Mouse (Mus musculus) stomach, embryonic 16.5 days (tissue): Measurements from ENCODE around the gene Stat5a. TPM values are rescaled to one million over a fixed set of nuclear protein-coding genes. Genes with fewer than 3 reads are reported as not detected.

Experiments used
- ATAC-seq: fragments of 200-750 bp; cut with Nextera tagmentation; 2 replicates; pipeline ENCODE4 v1.8.0; 2017; ENCODE audit warnings: moderate number of reproducible peaks, moderate TSS enrichment; ENCODE audit not compliant: insufficient read depth, low FRiP score
- H3K27ac ChIP-seq: fragments of 300-500 bp; sonication (generic); 2 replicates; pipeline ENCODE4 v1.5.1; 2014; ENCODE audit warnings: low read length
- H3K27me3 ChIP-seq: fragments of 300-500 bp; sonication (generic); 2 replicates; pipeline ENCODE4 v1.6.1; 2014; ENCODE audit warnings: low read length, control low read depth, mixed read lengths; ENCODE audit not compliant: control insufficient read depth, insufficient read depth
- H3K36me3 ChIP-seq: fragments of 300-500 bp; sonication (generic); 2 replicates; pipeline ENCODE4 v1.6.1; 2014; ENCODE audit warnings: low read length; ENCODE audit not compliant: control insufficient read depth, insufficient read depth
- H3K4me1 ChIP-seq: fragments of 300-500 bp; sonication (generic); 2 replicates; pipeline ENCODE4 v1.6.1; 2014; ENCODE audit warnings: low read length, control low read depth, mixed read lengths; ENCODE audit not compliant: control insufficient read depth, insufficient read depth
- H3K4me2 ChIP-seq: fragments of 300-500 bp; sonication (generic); 2 replicates; pipeline ENCODE4 v1.6.1; 2014; ENCODE audit warnings: low read depth, low read length, mixed read lengths
- H3K4me3 ChIP-seq: fragments of 300-500 bp; sonication (generic); replicated peaks from 2 replicates; pipeline ENCODE4 v1.5.1; 2014; ENCODE audit warnings: mild to moderate bottlenecking, low read length
- H3K9ac ChIP-seq: fragments of 300-500 bp; sonication (generic); 2 replicates; pipeline ENCODE4 v1.6.1; 2014; ENCODE audit warnings: low read length
- H3K9me3 ChIP-seq: fragments of 300-500 bp; sonication (generic); replicated peaks from 2 replicates; pipeline ENCODE4 v1.6.1; 2016; ENCODE audit warnings: low read length, control low read depth; ENCODE audit not compliant: control insufficient read depth
- WGBS: fragments of 180-500 bp; shearing (Covaris S2); extraction: QIAGEN DNeasy Blood & Tissue Kit; methylation state at CpG from one replicate; pipeline ENCODE4 v1.1.7; 2014; 5-methylcytosine and 5-hydroxymethylcytosine counted together
- polyA plus RNA-seq: library from polyadenylated mRNA; unstranded; fragments of >200 nt; fragmentation: Nextera tagmentation; extraction: Ambion mirVana; gene quantifications from 2 replicates; pipeline ENCODE4 v1.2.1, GENCODE M21; 2015

Stat5a gene
- polyA plus RNA-seq, 1 experiment from 2014 or later: 12.0 TPM

DNA sequence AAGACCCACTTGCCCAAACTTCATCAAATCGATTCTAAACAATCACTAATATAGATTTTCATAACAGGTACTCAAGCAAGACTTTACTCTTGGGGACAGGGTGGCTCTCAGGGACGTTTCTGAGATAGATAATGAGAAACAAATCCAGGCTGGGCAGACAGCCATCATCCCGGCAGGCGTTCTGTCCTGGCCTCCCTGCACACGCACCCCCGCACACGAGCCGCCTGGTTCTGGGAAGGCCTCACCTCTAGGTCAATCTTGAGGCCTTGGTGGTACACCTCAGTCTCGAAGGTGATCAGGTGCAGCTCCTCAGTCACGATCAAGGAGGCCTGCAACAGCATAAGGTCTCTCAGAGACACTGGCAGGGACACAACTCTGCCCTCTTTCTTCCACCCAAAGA is 36.9 kb downstream of the Stat5a start:
- WGBS: 83% methylated on average over 10 of the region's 10 CpGs
- Histone ChIP-seq H3K4me3 (no peak overlapping the region), H3K36me3 (peaks cover 5% of the 10 kb centered on the region; the same call in 1 of the 2 replicates), H3K4me1 (no peaks in the 10 kb centered on the region), H3K9me3 (no peaks in the 10 kb centered on the region), H3K27ac (no peak overlapping the region), H3K9ac (no peak overlapping the region), H3K4me2 (no peak overlapping the region), H3K27me3 (no peaks in the 10 kb centered on the region)
- ATAC-seq: no peak

DNA sequence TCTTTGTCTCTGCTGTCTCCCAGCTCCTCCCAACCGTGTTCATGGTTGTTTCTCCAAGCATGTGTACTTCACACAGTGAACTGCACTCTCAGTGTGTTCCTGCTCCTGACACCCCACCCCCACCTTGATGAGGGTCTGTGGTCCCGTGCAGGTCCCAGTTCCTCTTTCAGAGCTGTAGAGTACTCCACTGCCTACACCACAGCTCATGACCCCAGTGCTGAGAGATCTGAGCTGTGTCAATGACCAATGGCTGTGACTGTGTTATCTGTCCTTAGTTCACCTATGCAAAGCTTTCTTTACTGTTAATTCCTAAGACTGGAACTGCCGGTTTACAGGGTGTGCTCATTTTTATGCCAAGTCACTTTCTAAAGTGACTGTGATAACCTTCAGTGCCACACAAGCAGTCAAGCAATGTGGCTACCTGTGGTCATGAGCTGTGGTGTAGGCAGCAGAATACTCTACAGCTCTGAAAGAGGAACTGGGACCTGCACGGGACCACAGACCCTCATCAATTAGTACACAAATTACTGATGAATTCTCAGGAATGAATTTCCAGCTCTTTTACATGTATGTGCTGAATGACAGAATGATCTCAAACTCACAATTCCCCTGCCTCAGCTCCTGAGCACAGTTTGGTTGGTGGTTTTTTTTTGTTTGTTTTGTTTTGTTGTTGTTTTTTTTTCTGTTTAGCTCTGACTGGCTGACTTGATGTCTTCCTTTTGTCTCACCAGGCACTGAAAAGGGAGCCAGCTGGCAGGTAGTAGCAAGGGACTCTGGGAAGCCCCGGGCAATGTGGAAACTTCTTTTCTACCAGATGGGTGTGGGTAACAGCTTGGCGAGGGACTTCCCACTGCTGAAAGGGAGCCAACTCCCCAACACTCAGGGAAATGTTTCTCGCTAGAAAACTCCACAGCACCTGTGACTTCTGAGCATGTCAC is 38.4 kb downstream of the Stat5a start:
- no peak overlapping the region for H3K4me3 ChIP-seq
- peaks cover 15% of the 10 kb centered on the region for H3K36me3 ChIP-seq
- no peaks in the 10 kb centered on the region for H3K9me3 ChIP-seq
- no peaks in the 10 kb centered on the region for H3K27me3 ChIP-seq
- 73% methylated on average over 7 of the region's 7 CpGs for WGBS
- no peak overlapping the region for H3K27ac ChIP-seq
- no peak for ATAC-seq
- H3K9ac ChIP-seq: no peak overlapping the region
- H3K4me1 ChIP-seq: no peaks in the 10 kb centered on the region
- no peak overlapping the region for H3K4me2 ChIP-seq

DNA sequence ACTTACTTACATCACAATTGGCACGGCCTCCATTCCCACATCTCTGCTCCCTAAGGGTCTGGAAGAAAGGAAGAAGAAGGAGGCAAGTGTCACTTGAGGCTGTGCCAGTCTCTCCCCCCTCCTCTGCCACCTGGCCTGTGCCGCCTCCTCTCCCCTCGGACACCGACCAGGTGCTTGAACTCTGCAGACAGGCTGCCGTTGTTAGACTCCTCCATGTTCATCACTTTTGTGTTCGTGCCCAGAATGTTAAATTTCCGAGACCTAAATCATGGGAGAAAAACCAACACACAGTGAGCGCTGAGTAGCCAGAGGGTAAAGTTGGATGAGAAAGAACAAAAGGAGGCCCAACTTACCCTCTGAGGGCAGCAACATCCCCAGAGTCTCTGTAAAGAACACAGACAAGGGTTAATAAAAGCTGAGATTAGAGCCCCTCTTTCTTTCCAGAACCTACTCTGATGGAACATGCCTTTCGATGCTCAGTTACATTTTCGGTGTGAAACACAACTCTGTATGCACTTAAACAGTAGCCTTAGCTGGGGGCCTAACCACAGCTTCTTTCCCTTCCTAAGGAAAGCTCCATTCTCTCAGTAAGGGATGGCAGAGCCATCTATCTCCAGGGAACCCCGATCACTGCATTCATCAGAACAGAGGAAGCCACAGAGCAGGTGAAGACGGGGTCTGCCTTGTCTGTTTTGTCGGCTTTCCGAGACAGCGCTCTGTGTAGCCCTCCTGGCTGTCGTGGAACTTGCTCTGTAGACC is 39.5 kb downstream of the Stat5a start:
- Histone ChIP-seq H3K27ac (no peak overlapping the region), H3K4me1 (no peaks in the 10 kb centered on the region), H3K27me3 (no peaks in the 10 kb centered on the region), H3K9ac (no peak overlapping the region), H3K4me3 (no peak overlapping the region), H3K4me2 (no peak overlapping the region), H3K9me3 (no peaks in the 10 kb centered on the region), H3K36me3 (peaks cover 19% of the 10 kb centered on the region)
- WGBS: 82% methylated on average over 16 of the region's 16 CpGs
- ATAC-seq: no peak

DNA sequence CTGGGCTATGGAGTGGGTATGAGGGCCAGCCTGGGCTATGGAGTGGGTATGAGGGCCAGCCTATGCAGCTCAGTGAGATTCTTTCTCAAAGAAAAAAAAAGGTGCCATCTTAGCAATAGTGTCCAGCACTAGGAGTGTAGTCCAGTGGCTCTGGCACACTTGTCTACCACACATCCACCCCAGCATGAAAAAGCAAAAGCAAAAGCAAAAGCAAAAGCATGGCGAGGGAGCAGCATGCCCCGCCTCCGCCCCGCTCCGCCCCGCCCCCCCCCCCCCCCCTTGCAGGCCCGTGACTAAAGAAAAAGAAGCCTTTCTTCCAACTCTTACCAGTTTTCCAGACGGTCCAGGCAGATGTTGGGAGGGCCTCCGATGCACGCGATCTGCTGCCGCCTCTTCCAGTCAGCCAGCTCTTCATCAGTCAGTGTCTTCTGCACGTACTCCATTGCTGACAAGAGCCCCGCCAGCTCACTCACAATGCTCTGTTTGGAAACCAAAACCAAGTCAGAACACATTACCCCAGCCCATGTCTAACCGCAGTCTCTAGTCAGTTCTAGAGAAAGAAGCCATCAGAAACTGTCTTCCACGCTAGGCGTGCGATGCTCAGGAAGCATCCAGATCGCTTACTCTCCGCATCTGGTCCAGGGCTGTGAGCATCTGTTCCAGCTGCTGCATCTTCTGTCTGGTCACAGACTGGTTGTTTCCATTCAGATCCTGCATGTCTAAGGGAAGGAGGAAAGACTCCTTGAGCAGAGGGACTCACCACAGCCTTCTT is 45.6 kb downstream of the Stat5a start:
- no peak for ATAC-seq
- peaks cover 25% of the 10 kb centered on the region for H3K36me3 ChIP-seq
- no peak overlapping the region for H3K4me2 ChIP-seq
- no peak overlapping the region for H3K27ac ChIP-seq
- WGBS: 71% methylated on average over 18 of the region's 20 CpGs
- no peak overlapping the region for H3K9ac ChIP-seq
- H3K4me1 ChIP-seq: no peaks in the 10 kb centered on the region
- no peak overlapping the region for H3K4me3 ChIP-seq
- no peaks in the 10 kb centered on the region for H3K27me3 ChIP-seq
- H3K9me3 ChIP-seq: no peaks in the 10 kb centered on the region

DNA sequence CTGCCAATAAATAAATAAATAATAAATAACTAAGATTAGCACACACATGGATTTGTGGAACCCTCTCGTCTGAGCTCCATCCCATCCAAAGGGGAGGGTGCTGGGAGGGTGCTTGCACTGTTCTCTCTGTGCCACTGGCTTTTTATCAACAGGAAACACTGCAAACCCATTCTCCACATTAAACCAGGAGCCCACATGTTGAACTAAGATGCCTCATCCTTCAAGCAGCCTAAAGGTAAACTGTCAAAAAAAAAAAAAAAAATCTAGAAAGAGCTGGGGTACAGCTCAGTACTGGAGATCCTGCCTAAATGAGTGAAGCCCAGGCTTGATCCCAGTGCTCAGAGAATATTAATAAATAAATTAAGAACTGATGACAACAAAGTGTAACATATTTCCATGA is 46.8 kb downstream of the Stat5a start:
- WGBS: 78% methylated on average over 1 of the region's 1 CpGs
- peaks cover 28% of the 10 kb centered on the region for H3K36me3 ChIP-seq
- no peak overlapping the region for H3K27ac ChIP-seq

DNA sequence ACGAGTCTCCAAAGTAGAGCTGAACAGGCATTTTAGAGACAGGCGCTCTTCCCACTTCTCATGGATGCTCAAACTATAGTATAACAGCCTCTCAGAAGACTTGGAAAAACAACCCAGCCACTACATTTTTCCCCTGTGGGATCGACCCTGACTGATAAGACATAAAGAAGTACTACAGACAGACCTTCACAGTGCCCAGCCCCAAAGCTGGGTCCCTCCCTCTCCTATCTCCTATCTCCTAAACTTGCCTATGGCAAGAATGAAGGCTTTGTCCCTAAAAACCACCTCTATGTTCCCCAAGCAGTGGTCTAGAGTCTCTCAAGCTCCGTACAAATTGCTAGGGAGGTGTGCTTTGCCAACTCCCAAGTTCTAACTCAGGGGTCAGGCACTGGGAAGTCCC is 47.7 kb downstream of the Stat5a start:
- H3K27me3 ChIP-seq: no peaks in the 10 kb centered on the region
- H3K4me2 ChIP-seq: no peak overlapping the region
- no peak for ATAC-seq
- no peak overlapping the region for H3K4me3 ChIP-seq
- no peaks in the 10 kb centered on the region for H3K4me1 ChIP-seq
- H3K36me3 ChIP-seq: peaks cover 20% of the 10 kb centered on the region
- 85% methylated on average over 4 of the region's 4 CpGs for WGBS
- no peak overlapping the region for H3K9ac ChIP-seq
- H3K27ac ChIP-seq: no peak overlapping the region
- no peaks in the 10 kb centered on the region for H3K9me3 ChIP-seq

More for the DNA sequence above, 46.8 kb downstream of the Stat5a start:
- H3K4me1 ChIP-seq: no peaks in the 10 kb centered on the region
- H3K4me2 ChIP-seq: no peak overlapping the region
- no peak for ATAC-seq
- H3K9me3 ChIP-seq: no peaks in the 10 kb centered on the region
- no peak overlapping the region for H3K4me3 ChIP-seq
- H3K9ac ChIP-seq: no peak overlapping the region
- no peaks in the 10 kb centered on the region for H3K27me3 ChIP-seq

DNA sequence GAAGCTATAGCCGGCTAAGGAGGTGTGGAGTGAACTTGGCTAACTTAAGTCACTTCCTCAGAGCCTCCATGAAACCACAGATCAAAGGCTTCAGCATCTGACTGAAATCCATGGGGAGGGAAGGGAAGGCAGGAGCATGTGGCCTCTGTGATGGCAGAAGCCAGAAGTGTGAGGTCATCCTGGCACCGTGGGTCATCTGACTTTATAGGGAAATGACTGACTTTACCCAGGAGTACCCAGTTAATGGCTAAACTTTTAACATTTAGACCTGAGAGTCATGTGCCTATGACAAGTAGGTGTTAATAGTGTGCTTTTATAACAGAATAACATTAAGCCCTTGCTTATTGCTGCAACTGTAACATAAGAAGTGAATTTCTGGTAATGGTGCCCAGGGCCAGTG is 49.0 kb downstream of the Stat5a start:
- Histone ChIP-seq H3K9me3 (no peaks in the 10 kb centered on the region), H3K27ac (no peak overlapping the region), H3K4me2 (no peak overlapping the region), H3K4me3 (no peak overlapping the region), H3K27me3 (no peaks in the 10 kb centered on the region), H3K36me3 (peaks cover 17% of the 10 kb centered on the region), H3K4me1 (peaks cover 9% of the 10 kb centered on the region), H3K9ac (no peak overlapping the region)
- no peak for ATAC-seq
- 71% methylated on average over 2 of the region's 2 CpGs for WGBS

DNA sequence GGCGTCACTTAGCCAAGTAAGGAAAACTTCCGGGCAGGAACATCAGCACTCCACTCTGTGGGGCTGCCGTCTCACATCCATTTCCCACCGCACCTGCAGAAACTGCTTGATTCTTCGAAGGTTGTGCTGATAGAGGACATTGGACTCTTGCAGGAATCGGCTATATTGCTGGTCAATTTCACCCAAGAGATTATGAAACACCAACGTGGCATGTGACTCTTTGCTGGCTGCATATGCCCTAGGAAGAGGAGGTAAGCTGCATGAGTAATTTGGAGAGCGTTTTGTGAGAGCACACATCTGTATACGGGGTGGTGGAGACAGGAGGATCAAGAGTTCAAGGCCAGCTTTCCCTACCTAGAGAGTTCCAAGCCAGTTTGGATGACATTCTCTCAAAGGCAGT is 49.4 kb downstream of the Stat5a start:
- Histone ChIP-seq H3K4me1 (peaks cover 13% of the 10 kb centered on the region), H3K27me3 (no peaks in the 10 kb centered on the region), H3K9me3 (no peaks in the 10 kb centered on the region), H3K9ac (no peak overlapping the region), H3K36me3 (peaks cover 14% of the 10 kb centered on the region), H3K4me3 (no peak overlapping the region), H3K27ac (no peak overlapping the region), H3K4me2 (no peak overlapping the region)
- ATAC-seq: no peak
- 90% methylated on average over 9 of the region's 9 CpGs for WGBS
